Mouse (Mus musculus) ES-Bruce4 (cell line): ENCODE data around the gene Aff3. TPM values are rescaled to one million over a fixed set of nuclear protein-coding genes. Genes with fewer than 3 reads are reported as not detected.

Source experiments
- H3K27ac ChIP-seq: 2 replicates; pipeline ENCODE4 v1.5.1; 2012; ENCODE audit warnings: low read length, inconsistent platforms; ENCODE audit not compliant: insufficient read depth
- H3K27me3 ChIP-seq: 2 replicates; pipeline ENCODE4 v1.6.1; 2012; ENCODE audit warnings: mild to moderate bottlenecking, low read length, inconsistent platforms; ENCODE audit not compliant: control insufficient read depth, poor library complexity, insufficient read depth, severe bottlenecking
- H3K36me3 ChIP-seq: 2 replicates; pipeline ENCODE4 v1.6.1; 2012; ENCODE audit warnings: inconsistent platforms, mild to moderate bottlenecking, low read length, moderate library complexity; ENCODE audit not compliant: control insufficient read depth, poor library complexity, insufficient read depth, severe bottlenecking
- H3K4me1 ChIP-seq: one replicate; pipeline ENCODE4 v1.8.1; 2011; ENCODE audit warnings: low read length; ENCODE audit not compliant: control insufficient read depth, insufficient read depth
- H3K4me3 ChIP-seq: 2 replicates; pipeline ENCODE4 v1.5.1; 2011; ENCODE audit warnings: low read depth, mild to moderate bottlenecking, low read length
- H3K9ac ChIP-seq: 2 replicates; pipeline ENCODE4 v1.6.1; 2012; ENCODE audit warnings: low read depth, mild to moderate bottlenecking, inconsistent platforms; ENCODE audit not compliant: poor library complexity, severe bottlenecking
- H3K9me3 ChIP-seq: replicated peaks from 2 replicates; pipeline ENCODE4 v1.6.1; 2012; ENCODE audit warnings: mild to moderate bottlenecking, low read length, inconsistent platforms; ENCODE audit not compliant: control insufficient read depth, poor library complexity, insufficient read depth, severe bottlenecking
- CTCF ChIP-seq: IDR thresholded peaks from one replicate; pipeline ENCODE4 v1.8.1; 2011; ENCODE audit warnings: low read depth, low read length
- EP300 ChIP-seq: IDR thresholded peaks from 2 replicates; pipeline ENCODE4 v1.6.1; 2011; ENCODE audit warnings: low read depth, low read length; ENCODE audit not compliant: insufficient read depth
- POLR2A ChIP-seq: IDR thresholded peaks from one replicate; pipeline ENCODE4 v1.8.1; 2011; ENCODE audit warnings: low read length; ENCODE audit not compliant: insufficient read depth
- polyA plus RNA-seq: library from polyadenylated mRNA; stranded (reverse); fragments of >200 nt; gene quantifications from 2 replicates; pipeline ENCODE4 v1.2.4, GENCODE M21; 2011; ENCODE audit warnings: low read depth; ENCODE audit not compliant: missing spikeins, insufficient read depth, insufficient read length

Aff3 gene
- polyA plus RNA-seq, 1 experiment, result 9.2 TPM

DNA sequence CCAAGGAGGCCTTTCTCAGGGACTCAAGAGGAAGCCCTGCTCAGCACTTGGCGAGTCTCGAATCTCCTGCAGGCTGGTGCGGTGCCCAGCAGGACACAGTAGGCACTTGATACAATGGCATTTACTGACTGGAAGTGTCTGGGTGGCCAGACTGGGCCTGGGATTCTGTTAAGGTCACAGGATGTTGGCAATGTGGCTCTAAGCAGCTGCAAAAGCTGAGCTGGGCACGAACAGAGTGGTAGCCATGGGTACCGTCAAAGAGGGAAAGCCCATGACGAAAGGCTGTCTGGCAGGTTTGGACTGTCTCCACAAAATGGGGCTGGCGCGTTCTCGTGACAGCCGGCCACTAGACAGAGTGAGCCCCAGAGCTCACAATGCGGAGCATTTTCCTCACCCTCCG is 214.1 kb downstream of the Aff3 start:
- Histone ChIP-seq H3K9ac (no peak overlapping the region), H3K4me1 (no peaks in the 10 kb centered on the region), H3K27ac (no peak overlapping the region), H3K27me3 (no peaks in the 10 kb centered on the region), H3K4me3 (no peak overlapping the region), H3K9me3 (no peaks in the 10 kb centered on the region), H3K36me3 (no peaks in the 10 kb centered on the region)
- TF ChIP-seq EP300, result no peak
- no peak for TF ChIP-seq POLR2A
- no peak for TF ChIP-seq CTCF

DNA sequence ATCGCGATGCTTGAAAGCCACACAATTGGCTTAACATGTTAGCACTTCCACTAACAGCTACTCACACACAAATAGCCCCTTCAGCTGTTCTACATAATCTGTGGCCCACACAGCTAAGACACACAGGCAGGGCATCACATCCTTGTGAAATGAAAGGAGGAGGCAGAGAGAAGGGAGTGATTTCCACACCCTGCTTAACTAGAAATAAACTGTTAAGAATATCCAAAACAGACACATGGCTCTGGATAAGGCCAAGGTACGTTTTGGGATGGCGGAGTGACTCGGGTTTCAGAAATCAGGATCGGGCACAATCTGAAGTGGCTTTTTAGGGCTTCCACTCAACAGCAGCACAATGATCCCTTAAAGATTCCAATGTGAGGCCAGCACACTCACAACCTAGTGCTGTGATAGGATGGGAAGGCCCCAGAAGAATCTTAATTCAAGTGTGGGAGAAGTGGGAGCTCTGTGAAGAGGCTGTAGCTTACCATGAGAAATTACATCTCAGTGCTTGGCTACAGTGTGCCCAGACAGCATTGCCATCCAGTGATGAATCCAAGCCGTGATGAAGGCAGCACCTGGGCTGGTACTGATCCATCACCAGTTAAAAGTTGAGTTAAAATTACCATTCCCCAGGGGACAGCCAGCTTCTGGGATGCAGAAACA is 214.8 kb downstream of the Aff3 start:
- no peaks in the 10 kb centered on the region for H3K4me1 ChIP-seq
- TF ChIP-seq EP300 (no peak), POLR2A (no peak), CTCF (no peak)
- no peak overlapping the region for H3K27ac ChIP-seq
- no peaks in the 10 kb centered on the region for H3K9me3 ChIP-seq
- H3K9ac ChIP-seq, result no peak overlapping the region
- H3K4me3 ChIP-seq, result no peak overlapping the region
- no peaks in the 10 kb centered on the region for H3K36me3 ChIP-seq
- H3K27me3 ChIP-seq, result no peaks in the 10 kb centered on the region

DNA sequence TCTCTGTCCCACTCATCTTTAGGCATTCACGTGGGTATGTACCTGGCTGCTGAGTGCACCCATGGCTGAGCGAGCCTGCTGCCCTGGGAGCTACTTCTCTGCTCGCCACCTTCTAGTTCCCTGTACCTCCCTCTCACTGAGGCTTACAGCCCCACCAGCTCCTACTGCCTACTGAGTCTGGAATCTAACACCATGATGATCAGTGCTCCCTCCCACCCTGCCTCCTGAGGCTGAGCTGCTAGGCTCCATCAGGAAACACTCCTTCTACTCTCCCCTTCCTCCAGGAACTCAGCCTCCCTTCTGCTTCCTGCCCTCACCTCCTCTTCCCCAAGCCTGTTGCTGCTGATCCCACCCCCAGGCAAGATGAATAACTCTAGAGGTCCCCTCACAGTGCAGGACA is 215.9 kb downstream of the Aff3 start:
- no peak overlapping the region for H3K4me3 ChIP-seq

DNA sequence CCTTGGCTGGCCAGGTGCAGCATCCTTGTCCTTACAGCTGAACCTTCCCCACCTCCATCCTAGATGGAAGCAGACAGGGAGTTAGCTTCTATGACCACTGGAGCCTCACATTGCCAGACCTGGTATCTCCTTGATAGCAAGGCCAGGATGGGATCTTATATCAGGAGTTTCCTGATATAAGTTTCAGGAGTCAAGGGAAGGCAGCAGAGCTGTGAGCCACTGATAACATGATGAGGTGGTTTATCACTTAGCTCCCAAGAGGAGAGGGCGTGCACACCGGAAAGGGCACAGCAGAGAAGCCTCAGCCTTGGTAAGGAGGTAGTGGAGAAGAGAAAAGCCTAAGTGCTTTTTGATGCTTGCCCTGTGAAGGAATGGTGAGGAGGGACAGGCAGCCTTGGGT is 217.2 kb downstream of the Aff3 start:
- H3K4me1 ChIP-seq, result no peaks in the 10 kb centered on the region
- H3K4me3 ChIP-seq, result no peak overlapping the region
- H3K27me3 ChIP-seq, result no peaks in the 10 kb centered on the region
- no peaks in the 10 kb centered on the region for H3K9me3 ChIP-seq
- H3K9ac ChIP-seq, result no peak overlapping the region
- no peak overlapping the region for H3K27ac ChIP-seq
- no peaks in the 10 kb centered on the region for H3K36me3 ChIP-seq
- TF ChIP-seq CTCF (no peak), EP300 (no peak), POLR2A (no peak)

More for the DNA sequence above, 215.9 kb downstream of the Aff3 start:
- no peaks in the 10 kb centered on the region for H3K4me1 ChIP-seq
- H3K27me3 ChIP-seq, result no peaks in the 10 kb centered on the region
- H3K27ac ChIP-seq, result no peak overlapping the region
- no peaks in the 10 kb centered on the region for H3K36me3 ChIP-seq
- TF ChIP-seq CTCF (no peak), POLR2A (no peak), EP300 (no peak)
- no peak overlapping the region for H3K9ac ChIP-seq
- no peaks in the 10 kb centered on the region for H3K9me3 ChIP-seq

DNA sequence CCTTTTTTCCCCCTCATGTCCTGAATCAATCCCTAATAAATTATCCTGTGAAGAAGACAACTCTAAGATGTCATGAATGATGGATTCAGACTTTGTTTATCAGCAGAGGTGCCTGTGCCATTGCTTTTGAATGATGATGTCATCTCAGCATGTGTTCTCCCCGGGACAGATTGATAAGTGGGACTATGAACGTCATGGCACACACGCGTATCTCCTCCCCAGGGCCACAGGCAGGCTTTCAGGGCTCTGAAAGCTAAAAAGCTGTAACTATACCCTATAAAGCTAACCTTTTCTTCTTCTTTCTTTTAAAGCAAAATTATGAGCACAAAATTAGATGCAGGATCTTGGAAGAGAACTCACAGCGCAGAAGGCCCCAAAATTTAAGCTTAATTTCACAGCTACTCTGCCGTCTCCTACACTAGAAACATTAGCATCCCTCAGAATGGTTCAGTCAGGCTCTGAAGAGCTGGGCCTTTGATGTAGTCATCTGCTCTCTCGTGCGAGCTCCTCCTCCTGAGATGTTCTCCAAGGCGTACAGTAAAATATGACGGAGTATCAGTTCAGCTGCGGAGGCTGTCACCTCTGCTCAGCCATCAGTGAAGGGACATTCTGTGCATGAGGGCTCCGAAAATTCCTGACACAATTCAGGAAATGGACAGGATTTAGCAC is 218.5 kb downstream of the Aff3 start:
- H3K4me1 ChIP-seq, result no peaks in the 10 kb centered on the region
- H3K27me3 ChIP-seq, result no peaks in the 10 kb centered on the region
- H3K27ac ChIP-seq, result no peak overlapping the region
- H3K4me3 ChIP-seq, result no peak overlapping the region
- H3K9ac ChIP-seq, result no peak overlapping the region
- H3K9me3 ChIP-seq, result no peaks in the 10 kb centered on the region
- TF ChIP-seq POLR2A (no peak), CTCF (no peak), EP300 (no peak)
- no peaks in the 10 kb centered on the region for H3K36me3 ChIP-seq

DNA sequence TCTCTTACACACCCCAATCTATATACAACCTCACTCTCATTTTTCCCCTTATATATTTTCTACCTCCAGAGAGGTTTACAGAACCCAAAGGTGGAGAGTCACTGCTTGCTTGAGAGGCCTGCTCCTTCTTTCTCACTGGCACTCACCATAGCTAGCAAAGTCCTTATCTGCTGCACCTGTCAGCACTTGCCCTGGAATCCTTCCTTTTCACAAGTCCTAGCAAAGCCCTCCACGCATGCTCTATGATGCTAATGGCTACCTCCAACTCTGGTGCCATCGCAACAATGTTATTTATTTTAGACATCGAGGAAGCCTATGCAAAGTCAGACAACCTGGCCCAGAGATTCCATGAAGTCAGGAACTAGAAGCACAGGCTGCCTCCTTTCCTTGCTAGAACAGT is 221.9 kb downstream of the Aff3 start:
- Histone ChIP-seq H3K9me3 (no peaks in the 10 kb centered on the region), H3K4me3 (no peak overlapping the region), H3K9ac (no peak overlapping the region), H3K4me1 (no peaks in the 10 kb centered on the region), H3K27me3 (no peaks in the 10 kb centered on the region), H3K36me3 (no peaks in the 10 kb centered on the region), H3K27ac (no peak overlapping the region)
- no peak for TF ChIP-seq CTCF
- no peak for TF ChIP-seq EP300
- TF ChIP-seq POLR2A, result no peak
